Mouse (Mus musculus) CD4-positive, CD25-positive, alpha-beta regulatory T cell, adult 4 months (primary cell): ENCODE results near the gene Chst11. TPM values are rescaled to one million over a fixed set of nuclear protein-coding genes. Genes with fewer than 3 reads are reported as not detected.
A peak's percentile ranks its signal among the peaks of the same experiment; 100 is the strongest.

Experiments used
- ATAC-seq: one replicate; pipeline ENCODE4 v1.8.0; 2017
- polyA plus RNA-seq, 2 experiments: library from polyadenylated mRNA; unstranded; fragments of 100-300 nt; shearing (Covaris generic); gene quantifications; one replicate each; pipeline ENCODE4 v1.2.1; 2017

Chst11 gene
- polyA plus RNA-seq, 2 experiments from 2014 or later: 0.24 to 0.72 TPM

DNA sequence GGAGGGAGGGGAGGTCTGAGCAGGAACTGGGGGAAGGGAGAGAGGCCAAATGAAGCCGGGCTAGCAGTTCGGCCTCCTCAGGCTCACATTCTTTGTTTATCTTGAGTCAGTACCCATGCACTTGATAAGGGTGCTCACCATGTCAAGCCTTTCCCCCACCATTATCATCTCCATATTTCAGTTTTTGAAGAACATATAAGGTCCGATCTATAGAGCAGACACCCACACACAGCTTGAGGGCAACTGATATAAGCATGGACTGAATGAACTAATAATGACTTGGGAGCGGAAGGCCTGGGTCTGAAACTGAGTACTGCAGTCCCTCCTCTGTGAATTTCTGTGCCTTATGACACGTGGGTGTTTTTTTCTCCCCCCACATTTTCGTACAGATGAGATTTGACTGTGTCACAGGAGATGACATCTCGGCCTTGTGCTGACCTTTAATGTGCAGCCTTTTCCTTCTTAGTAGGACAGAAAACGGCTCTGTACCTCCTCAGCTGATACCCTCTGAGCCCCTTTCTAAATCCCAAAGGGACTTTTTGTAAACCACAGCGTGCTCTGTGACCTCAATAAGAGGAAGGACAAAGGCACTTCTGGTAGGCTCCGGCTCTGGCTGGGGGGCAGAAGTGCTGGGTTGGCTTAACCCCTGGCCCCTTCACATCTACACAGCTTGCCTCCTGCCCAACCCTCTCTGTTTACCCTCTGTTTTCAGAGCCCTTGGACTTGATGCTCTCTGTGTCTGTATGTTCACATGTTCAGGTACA, 6.6 kb downstream of the Chst11 start:
- peak; percentile 47 for ATAC-seq

DNA sequence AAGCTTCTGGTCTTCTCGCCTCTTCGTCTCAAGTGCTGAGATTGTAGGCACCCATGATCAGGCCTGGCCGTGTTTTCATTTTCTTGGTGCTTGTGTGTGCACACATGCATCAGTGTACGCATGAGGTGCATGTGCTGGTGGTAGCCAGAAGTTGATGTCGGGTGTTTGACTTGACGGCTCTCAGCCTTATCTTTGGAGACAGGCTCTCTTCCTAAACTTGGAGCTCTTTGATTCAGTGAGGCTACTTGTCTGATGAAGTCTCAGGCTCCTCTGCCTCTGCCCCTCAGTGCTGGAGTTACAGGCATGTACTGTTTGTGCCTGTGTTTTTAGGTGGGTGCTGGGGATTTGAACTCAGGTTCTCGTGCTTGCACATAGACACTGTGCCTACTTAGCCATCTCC, 9.0 kb downstream of the Chst11 start:
- ATAC-seq: no peak

DNA sequence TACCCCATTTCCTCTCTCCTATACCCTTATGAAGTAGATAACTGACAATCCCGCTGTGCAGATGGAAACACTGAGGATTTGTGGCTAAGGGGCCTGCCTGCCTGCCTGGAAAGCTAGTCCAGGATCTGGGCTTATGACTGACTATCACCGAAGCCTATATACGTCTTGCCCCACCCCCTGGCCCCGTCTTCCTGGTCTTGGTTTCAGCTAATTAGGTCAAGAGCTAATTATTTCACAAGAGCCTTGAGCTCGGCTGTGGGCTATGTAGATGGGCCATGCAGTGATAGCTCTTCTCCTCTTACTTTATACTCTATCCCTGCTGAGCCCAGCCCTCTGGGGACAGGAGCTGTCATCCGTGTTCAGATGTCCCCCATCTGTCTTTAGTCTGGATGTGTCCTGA, 12.2 kb downstream of the Chst11 start:
- ATAC-seq: no peak

DNA sequence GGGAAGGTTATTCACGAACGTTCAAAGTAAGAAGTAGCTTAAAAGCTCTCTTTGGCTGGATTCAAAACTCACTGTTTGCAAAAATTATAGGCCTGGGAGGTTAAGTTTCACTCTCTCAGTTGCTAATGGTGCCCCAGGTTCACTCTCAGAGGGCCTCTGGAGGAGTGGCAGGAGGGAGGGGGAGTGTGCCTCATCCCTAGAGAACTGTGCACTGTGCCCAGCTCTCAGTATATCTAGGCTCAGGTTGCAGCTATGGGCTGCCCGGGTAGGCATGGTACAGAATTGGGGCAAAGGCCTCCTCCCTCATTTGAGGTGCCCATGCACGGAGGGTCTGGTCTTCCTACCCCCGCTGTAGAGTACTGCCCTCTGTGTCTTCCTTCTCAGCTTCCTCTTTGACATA, 14.9 kb downstream of the Chst11 start:
- ATAC-seq: no peak

DNA sequence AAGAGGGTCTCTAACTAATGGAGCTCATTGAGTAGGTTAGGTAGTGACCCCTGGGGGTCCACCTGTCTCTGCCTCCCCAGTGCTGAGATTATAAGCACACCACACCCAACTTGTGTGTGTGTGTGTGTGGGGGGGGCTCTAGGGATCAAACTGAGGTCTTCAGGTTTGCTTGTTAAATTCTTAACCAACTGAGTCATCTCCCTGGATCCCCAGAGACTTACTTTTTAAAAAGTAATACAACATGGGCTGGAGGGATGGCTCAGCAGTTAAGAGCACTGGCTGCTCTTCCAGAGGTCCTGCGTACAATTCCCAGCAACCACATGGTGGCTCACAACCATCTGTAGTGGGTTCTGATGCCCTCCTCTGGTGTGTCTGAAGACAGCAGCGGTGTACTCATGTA, 15.4 kb downstream of the Chst11 start:
- ATAC-seq: no peak

DNA sequence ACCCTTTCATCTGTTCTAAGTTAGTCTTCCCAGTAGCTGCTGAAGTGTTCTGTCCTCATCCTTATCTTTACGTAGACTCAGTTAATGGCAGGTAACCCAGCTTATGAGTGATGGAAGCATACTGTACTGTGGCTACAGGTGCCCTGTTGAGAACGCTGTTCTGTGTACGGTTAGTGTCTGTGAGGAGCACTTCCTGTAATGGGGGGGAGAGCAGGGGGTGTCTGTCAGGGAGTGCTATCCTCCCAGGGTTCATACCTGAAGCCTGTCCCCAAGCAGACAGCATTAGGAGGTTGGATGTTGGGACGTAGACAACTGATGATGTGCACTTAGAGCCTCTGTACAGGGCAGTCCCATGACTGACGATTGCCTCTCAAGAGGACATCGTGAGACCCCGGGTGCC, 18.6 kb downstream of the Chst11 start:
- ATAC-seq: peak; percentile 40

DNA sequence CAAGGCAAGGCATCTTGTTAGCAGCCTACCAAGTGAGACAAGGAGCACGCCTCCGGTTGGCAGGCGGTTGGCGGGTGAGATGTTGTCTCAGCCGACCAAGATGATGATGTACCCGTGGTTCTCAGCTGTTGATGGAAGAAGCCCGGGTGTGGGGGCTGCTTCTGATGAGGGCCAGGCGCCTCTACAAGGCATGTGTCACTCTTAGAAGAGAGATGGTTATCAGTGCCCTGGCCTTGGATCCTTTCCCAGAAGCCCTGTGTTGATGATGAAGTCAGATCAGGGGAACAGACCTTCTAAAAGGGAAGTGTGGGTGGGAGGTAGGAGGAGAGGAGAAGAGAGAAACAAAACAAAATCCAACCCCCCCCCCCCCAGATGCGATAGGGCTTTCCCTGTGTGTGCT, 19.1 kb downstream of the Chst11 start:
- peak; percentile 72 for ATAC-seq

DNA sequence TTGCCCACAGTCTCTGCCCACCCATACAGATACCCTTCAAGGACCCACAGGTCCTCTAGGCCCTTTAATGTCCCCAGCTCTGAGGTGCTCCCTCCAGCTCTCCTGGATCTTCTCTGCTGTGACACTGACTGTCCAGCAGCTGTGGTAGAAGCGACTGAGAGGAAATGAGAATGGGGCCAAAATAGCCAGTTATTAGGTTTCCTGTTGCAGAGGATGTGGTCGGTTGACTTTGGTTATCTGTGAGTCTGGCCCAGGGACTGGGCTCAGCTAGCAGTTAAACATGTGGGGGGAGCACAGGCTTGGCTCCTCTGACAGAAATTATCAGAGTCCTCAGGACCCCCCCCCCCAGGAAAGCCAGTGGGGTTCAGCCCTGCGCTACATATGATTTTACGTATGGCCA, 19.7 kb downstream of the Chst11 start:
- ATAC-seq: peak; percentile 41

DNA sequence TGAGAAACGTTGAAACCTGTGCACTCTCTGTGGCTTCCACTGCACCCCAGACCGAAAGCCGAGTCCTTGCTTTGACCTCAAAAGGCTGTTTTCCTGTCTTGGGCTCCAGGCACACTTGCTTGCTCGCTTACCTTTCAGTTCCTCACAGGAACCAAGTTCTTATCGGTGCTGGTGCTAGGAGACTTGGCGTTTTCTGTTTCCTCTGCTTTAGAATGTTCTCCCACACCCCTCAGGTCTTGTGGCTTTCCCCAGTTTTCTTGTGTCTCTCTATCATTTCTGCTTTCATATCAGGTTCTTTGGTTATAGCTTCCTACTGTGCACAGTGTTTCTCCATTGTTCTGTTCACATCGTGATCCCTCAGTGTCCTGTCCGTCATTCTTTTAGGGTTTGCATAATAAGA, 21.0 kb downstream of the Chst11 start:
- no peak for ATAC-seq

DNA sequence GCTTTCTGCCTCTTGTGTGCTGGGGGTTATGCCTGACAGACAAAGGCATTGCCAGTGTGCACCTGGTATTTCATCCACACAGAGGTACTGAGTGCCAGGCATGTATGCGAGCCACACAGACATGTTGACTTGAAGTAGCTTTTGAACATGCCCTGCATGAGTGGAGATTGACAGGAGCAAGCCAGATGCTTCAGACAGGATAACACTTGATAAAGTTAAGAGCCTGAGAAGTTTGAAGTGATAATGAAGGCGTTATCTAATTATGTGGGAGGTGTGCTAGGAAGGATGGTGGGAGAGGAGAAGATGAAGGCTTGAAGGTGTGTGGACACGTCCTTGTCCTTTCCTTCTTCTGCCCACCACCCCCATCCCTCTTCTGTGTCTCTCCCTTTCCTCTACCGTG, 28.7 kb downstream of the Chst11 start:
- no peak for ATAC-seq

DNA sequence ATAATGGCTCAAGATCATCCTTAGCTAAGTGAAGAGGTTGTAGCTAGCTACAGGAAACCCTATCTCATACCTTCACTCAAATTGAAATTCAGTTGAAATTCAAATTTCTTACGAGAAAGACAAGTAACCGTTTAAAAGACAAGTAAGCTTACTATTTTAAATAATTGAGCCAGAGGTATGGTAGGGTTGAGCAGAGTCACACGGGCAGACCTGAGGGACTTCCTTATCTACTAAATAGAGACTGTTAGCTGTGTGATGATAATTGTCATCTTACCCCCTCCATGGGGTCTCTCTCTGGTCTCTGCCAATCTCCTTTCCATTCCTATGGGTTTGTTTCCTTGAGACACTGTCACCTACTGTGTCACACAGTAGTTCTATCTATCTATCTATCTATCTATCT, 30.6 kb downstream of the Chst11 start:
- no peak for ATAC-seq

DNA sequence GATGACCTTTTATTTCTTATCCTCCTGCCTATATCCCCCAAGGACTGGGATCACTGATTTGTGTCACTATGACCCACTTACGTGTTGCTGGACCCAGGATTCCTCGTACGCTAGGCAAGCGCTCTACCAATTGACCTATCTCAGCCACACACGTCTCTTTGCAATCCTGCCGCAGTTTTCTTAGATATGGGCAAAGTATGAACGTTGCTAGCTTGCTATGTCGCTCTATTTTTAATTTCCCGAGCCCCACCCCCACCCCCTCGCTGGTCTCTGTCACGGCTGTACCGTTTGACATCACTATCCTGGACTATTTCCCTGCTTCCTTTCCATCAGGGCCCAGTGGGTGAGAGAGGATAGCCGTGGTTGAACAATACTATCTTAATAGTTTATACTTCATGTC, 31.5 kb downstream of the Chst11 start:
- no peak for ATAC-seq

DNA sequence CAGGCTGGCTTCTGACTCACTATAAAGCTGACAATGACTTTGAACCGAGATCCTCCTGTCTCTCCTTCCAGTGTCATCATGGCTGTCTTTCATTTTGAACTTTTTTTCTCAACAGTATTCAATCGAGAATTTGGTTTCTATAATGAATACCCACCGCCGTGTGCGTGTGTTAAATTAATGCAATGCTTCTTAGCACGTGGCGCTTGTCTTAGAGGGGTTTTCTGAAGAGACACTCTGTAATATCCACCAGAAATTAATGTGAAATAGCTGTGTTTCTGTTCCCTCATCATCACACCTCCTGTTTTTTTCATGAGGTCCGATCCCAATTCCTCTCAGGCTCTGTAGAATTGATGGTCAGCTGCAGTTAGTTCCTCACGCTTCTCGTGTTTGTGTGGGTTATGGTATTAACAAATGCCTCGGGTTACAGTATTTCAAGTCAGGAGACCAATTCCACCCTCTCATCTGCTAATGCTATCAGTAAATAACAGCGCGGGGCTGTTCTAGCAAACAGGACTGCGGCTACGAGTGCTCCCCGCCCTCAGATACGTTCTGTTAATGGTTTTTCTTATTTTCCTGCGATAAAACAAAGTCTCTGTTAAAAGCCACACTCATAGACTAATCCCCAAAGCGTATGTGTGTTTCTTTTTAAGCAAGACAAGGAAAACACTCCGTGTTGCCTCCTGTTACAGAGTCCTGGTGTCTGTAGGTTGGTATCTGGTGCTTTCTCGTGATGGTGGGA, 32.6 kb downstream of the Chst11 start:
- ATAC-seq: no peak

DNA sequence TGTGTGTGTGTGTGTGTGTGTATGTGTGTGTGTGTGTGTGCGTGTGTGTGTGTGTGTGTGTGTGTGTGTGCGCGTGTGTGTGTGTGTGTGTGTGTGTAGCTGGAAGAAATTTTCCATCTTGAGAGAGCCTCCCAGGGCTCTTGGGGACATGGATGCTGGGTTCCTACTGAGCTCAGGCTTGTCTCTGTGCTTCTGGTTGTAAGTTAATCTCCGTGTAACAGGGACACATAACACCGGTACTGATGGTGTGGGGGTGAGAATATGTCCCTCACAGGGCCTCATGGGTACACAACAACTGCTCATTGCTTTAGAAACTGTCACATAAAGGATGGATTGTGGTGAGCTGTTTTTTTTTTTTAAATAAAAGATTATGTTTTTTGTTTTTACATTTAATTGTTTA, 33.2 kb downstream of the Chst11 start:
- ATAC-seq: no peak

DNA sequence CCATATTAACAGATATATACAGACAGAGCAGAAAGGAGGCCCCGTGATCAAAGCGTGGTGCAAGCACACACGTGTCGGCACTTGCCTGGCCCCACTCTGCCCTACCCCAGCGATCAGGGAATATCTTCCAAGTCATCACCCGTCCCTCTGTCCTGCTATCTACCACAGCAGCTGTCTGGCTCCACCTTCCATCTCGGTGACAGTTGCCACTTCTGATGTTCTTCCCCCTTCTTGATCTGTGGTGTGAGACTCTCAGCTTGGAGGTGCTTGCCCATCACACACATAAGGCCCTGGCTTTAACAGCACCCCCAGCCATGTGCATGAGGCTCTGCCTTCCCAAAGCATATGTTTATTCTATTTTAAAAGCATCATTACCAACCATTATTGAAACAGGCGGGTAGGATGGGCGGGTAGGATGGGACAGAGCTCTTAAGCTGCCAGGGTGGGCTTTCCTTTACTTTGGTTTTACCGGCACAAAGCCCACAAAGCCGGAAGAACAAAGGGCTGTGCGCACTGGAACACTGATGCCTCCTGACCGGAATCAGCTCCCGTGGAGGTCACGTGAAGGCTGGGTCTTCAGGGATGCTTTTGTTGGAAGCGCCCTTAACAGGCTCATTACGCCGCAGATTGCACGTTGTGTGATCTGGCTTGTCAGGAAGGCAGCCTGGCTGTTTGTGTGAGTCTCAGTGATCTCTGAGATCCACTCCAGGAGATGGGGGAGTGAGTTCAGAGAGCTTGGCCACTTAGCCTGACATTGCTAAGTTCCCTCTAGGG, 34.4 kb downstream of the Chst11 start:
- no peak for ATAC-seq

DNA sequence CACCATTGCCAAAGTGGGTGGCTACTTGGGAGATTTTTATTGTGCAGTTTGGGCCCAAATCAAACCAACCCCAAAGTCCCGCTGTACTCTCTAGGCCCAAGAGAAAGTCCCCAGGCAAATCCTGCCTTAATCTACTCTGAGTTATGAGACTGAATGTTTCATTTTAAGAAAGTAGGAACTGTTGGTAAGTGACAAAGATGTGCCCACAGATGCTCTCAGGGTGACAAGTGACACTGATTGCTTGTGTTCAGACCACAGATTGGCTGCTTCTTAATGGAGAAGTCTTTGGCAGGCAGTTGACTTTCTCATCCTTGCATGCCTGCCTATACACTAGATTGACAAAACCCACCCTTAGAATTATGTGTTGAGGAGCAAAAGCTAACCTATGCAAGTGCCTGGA, 37.3 kb downstream of the Chst11 start:
- no peak for ATAC-seq

DNA sequence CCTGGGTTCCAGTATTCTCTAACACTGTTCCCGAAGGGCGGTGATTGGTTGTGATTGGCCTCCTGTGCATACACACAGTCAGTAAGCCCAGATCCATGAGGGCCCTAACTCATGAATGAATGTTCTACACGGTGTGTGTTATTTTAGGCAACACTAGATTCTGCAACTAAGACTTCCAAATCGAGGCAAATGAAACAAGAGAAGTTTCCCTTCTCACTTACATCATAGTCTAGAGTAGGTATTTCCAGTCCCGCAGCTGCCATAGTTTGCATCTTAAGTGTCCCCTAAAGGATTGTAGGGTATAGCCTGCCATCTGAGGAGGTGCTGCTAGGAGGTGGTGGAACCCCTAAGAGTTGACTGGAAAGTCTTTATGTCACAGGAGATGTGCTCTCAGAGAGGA, 40.9 kb downstream of the Chst11 start:
- no peak for ATAC-seq

DNA sequence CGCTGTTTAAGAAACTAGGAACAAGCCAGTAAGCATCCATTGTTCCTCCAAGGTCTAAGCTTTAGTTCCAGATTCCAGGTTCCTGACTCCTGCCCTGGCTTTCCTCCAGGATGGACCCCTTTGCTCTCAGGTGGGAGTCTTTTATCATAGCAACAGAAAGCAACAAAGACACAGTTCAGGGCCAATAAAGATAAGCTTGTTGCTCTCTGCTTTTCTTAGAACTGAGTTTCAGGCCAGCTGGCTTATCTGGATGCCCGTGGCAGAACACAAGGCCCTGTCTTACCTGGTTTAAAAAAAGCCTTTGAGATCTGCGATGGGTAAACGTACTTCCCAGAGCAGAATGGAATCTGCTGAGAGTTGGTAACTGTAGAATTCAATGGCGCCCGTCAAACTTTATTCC, 42.4 kb downstream of the Chst11 start:
- ATAC-seq: no peak

DNA sequence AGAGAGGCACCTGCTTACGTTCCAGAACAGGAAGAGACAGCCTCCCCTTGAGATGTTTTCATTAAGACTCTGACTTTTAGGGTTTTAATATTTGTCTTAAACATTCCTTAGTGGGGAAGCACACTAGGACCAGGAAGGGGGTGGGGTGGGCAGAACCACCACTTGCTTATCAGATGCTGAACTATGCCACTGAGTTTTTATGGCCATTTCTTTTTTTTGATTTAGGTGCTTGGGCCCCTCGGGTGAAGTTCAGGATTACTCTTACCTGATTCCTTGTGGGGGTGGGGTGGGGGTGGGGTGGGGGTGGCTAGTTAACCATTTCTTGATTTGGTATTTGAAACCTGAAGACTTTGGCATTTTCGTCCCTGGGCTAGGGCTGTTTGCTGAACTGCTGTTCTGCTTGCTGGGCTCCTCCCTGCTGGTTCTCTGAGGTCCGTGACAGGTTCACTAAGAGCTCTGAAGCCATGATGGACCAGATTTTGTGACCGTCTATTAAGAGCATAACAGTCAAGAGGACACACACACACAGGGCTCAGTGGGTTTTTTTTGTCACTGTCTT, 44.9 kb downstream of the Chst11 start:
- no peak for ATAC-seq

DNA sequence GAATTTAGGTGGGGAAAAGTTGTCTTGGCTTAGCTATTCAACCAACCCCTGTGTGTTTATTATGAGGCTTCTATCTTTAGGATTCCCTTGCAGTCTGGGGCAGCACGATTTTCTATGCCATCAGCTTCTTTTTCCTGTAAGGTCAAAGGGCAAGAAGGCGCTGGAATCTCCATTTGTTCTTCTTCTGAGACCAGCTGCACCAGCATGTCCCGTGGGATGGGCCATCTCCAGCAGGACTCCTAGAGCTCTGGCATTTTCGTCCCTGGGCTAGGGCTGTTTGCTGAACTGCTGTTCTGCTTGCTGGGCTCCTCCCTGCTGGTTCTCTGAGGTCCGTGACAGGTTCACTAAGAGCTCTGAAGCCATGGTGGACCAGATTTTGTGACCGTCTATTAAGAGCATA, 45.6 kb downstream of the Chst11 start:
- ATAC-seq: no peak

DNA sequence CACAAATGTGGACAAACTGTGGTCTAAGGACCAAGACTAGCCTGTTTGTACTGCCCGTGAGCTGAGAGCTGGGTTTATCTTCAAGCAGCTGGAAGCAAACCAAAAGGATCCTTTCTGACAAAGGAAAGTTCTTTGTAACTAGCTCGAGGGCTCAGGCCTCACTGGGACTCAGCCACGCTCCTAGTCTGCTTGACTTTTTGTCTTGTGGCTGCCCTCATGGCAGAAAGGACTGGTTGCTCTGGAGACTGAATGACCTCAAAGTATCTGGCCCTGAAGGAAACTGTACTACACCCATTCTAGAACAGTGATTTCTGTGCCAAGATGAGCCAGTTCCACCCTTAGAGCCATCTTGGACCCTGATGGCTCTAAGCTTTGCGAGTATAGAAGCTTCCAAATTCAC, 46.3 kb downstream of the Chst11 start:
- ATAC-seq: no peak

DNA sequence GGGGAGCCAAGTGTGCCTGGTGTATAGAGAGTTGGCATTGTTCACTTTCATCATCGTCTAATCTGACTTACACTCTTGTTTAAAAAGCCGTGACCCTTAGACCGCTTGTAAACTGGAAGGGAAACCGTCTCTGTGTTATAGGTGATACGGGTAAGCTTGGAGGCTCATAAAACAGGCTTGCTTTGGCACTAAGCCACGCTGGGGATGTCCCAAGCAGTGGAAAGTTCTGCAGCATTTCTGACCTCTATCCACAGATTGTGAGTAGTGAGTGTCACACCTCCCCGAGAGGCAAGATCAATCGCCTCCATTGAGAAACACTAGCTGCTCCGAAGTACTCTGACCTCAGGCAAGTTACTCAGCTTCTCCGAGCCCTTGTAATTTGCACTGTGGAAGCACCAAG, 47.3 kb downstream of the Chst11 start:
- peak; percentile 20 for ATAC-seq

DNA sequence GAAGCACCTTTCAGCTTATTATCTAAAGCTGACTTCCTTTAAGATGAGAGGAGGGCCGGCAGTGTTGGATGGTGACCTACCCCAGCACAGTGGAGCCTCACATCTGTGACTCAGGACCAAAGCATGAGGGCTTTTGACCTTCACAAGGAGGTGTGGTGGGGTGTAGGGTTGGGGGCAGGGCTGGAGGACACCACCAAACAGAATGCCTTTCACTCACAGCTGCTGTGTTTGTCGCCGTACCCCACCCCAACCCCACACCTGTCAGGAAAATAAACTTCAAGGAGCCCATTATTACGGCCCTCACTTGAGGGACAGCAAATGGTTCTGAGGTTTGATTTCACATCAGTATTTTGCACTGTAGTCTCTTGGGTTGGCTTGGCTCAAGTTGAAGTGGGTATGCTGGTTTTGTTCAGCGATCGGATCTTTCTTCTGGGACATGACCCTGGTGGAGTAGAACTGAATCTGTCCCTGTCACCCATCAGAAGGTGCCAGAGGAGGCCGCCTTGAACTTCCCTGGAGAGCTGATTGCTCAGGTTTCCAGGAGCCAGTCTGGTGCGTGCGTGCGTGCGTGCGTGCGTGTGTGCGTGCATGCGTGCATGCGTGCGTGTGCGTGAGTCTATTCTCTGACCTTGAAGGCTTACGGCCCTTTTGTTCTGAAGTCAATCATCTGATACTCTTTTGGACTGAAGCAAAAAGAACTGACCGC, 51.2 kb downstream of the Chst11 start:
- ATAC-seq: no peak
